Mouse (Mus musculus) hindbrain, embryonic 10.5 days (tissue): ENCODE data around the gene Brdt. TPM values are rescaled to one million over a fixed set of nuclear protein-coding genes. Genes with fewer than 3 reads are reported as not detected.
A peak's percentile ranks its signal among the peaks of the same experiment; 100 is the strongest.
"Not testable (repeated sequence)": the region's sequence is repeated elsewhere in the genome, so short reads cannot be mapped to it uniquely, and the experiment has no call there.

ENCODE experiments used
- DNase-seq: peaks from one replicate; pipeline ENCODE4 v3.0.0-alpha.2; 2017; ENCODE audit warnings: low spot score
- H3K27ac ChIP-seq: fragments of 300-500 bp; sonication (generic); 2 replicates; pipeline ENCODE4 v1.5.1; 2016; ENCODE audit warnings: mild to moderate bottlenecking, moderate library complexity
- H3K27me3 ChIP-seq: fragments of 300-500 bp; sonication (generic); 2 replicates; pipeline ENCODE4 v1.6.1; 2016; ENCODE audit warnings: mild to moderate bottlenecking; ENCODE audit not compliant: poor library complexity, insufficient read depth, severe bottlenecking
- H3K36me3 ChIP-seq: fragments of 300-500 bp; sonication (generic); 2 replicates; pipeline ENCODE4 v1.6.1; 2016; ENCODE audit warnings: mild to moderate bottlenecking, moderate library complexity
- H3K4me1 ChIP-seq: fragments of 300-500 bp; sonication (generic); replicated peaks from 2 replicates; pipeline ENCODE4 v1.6.1; 2016; ENCODE audit warnings: mild to moderate bottlenecking
- H3K4me3 ChIP-seq: fragments of 300-500 bp; sonication (generic); 2 replicates; pipeline ENCODE4 v1.5.1; 2016; ENCODE audit warnings: mild to moderate bottlenecking, moderate library complexity
- H3K9me3 ChIP-seq: fragments of 300-500 bp; sonication (generic); 2 replicates; pipeline ENCODE4 v1.6.1; 2016; ENCODE audit warnings: mild to moderate bottlenecking, moderate library complexity
- WGBS: fragments of 180-500 bp; shearing (Covaris S2); methylation state at CpG from one replicate; pipeline ENCODE4 v1.1.7; 2016; 5-methylcytosine and 5-hydroxymethylcytosine counted together
- polyA plus RNA-seq: library from polyadenylated mRNA; unstranded; fragments of >200 nt; fragmentation: Nextera tagmentation; extraction: Ambion mirVana; gene quantifications from 2 replicates; pipeline ENCODE4 v1.2.1, GENCODE M21; 2016

Gene Brdt
- polyA plus RNA-seq, 1 experiment from 2014 or later: 1.4 TPM

GRCm38 (mm10) chr5:107353981-107354380 is 23.0 kb downstream of the Brdt start:
- Histone ChIP-seq H3K27ac (no peak overlapping the region), H3K4me1 (0 out of 2 replicates have a peak, but pooled peaks cover 3% of the 10 kb centered on the region), H3K27me3 (no peaks in the 10 kb centered on the region), H3K9me3 (no peaks in the 10 kb centered on the region), H3K4me3 (no peak overlapping the region), H3K36me3 (no peaks in the 10 kb centered on the region)
- WGBS: 72% methylated on average over 3 of the region's 3 CpGs
- no peak for DNase-seq

- no peak overlapping the region for H3K4me3 ChIP-seq
- DNase-seq: no peak
- peaks cover 7% of the 10 kb centered on the region for H3K4me1 ChIP-seq
- no peaks in the 10 kb centered on the region for H3K9me3 ChIP-seq
- H3K27ac ChIP-seq: no peak overlapping the region
- 25% methylated on average over 1 of the region's 1 CpGs for WGBS
- H3K27me3 ChIP-seq: no peaks in the 10 kb centered on the region
- H3K36me3 ChIP-seq: no peaks in the 10 kb centered on the region
Measured at GRCm38 (mm10) chr5:107355801-107356200, 24.8 kb downstream of the Brdt start.

- no peaks in the 10 kb centered on the region for H3K9me3 ChIP-seq
- no peak for DNase-seq
- no peak overlapping the region for H3K4me3 ChIP-seq
- peaks cover 7% of the 10 kb centered on the region for H3K4me1 ChIP-seq
- no peaks in the 10 kb centered on the region for H3K36me3 ChIP-seq
- no peaks in the 10 kb centered on the region for H3K27me3 ChIP-seq
- WGBS: 88% methylated on average over 8 of the region's 8 CpGs
- H3K27ac ChIP-seq: no peak overlapping the region
Measured at GRCm38 (mm10) chr5:107357723-107358122, 26.8 kb downstream of the Brdt start.

- H3K36me3 ChIP-seq: no peaks in the 10 kb centered on the region
- no peaks in the 10 kb centered on the region for H3K9me3 ChIP-seq
- WGBS: under 1% methylated on average over 37 of the region's 40 CpGs
- peak overlapping the region; percentile 72 for H3K4me3 ChIP-seq
- no peaks in the 10 kb centered on the region for H3K27me3 ChIP-seq
- H3K27ac ChIP-seq: peak overlapping the region; percentile 87
- H3K4me1 ChIP-seq: peaks cover 7% of the 10 kb centered on the region
- peak; percentile 89 for DNase-seq
Measured at GRCm38 (mm10) chr5:107359395-107360053, 28.6 kb downstream of the Brdt start.

- Histone ChIP-seq H3K36me3 (no peaks in the 10 kb centered on the region), H3K9me3 (no peaks in the 10 kb centered on the region), H3K27me3 (no peaks in the 10 kb centered on the region), H3K27ac (peak overlapping the region; percentile 87), H3K4me1 (peaks cover 7% of the 10 kb centered on the region), H3K4me3 (peak overlapping the region; percentile 72)
- WGBS: 22% methylated on average over 9 of the region's 9 CpGs
- DNase-seq: no peak
Measured at GRCm38 (mm10) chr5:107360054-107360730, 29.2 kb downstream of the Brdt start.

GRCm38 (mm10) chr5:107370040-107370439 is 39.1 kb downstream of the Brdt start:
- Histone ChIP-seq H3K36me3 (no peaks in the 10 kb centered on the region), H3K4me3 (no peak overlapping the region), H3K4me1 (peaks cover 12% of the 10 kb centered on the region), H3K27me3 (no peaks in the 10 kb centered on the region), H3K9me3 (no peaks in the 10 kb centered on the region), H3K27ac (peak overlapping the region; percentile 74)
- 74% methylated on average over 3 of the region's 3 CpGs for WGBS
- no peak for DNase-seq

GRCm38 (mm10) chr5:107371335-107371734 is 40.4 kb downstream of the Brdt start:
- WGBS: 90% methylated on average over 5 of the region's 5 CpGs
- no peak for DNase-seq
- peaks cover 12% of the 10 kb centered on the region for H3K4me1 ChIP-seq
- H3K27me3 ChIP-seq: no peaks in the 10 kb centered on the region
- no peaks in the 10 kb centered on the region for H3K36me3 ChIP-seq
- H3K4me3 ChIP-seq: no peak overlapping the region
- H3K27ac ChIP-seq: no peak overlapping the region
- H3K9me3 ChIP-seq: no peaks in the 10 kb centered on the region

- DNase-seq: no peak
- H3K9me3 ChIP-seq: no peaks in the 10 kb centered on the region
- no peaks in the 10 kb centered on the region for H3K27me3 ChIP-seq
- H3K27ac ChIP-seq: no peak overlapping the region
- no peak overlapping the region for H3K4me3 ChIP-seq
- H3K4me1 ChIP-seq: peaks cover 12% of the 10 kb centered on the region
- H3K36me3 ChIP-seq: no peaks in the 10 kb centered on the region
- WGBS: 88% methylated on average over 4 of the region's 4 CpGs
Measured at GRCm38 (mm10) chr5:107373256-107373655, 42.3 kb downstream of the Brdt start.

- not testable (repeated sequence) for H3K9me3 ChIP-seq, H3K4me1 ChIP-seq, H3K4me3 ChIP-seq, H3K36me3 ChIP-seq, H3K27ac ChIP-seq, H3K27me3 ChIP-seq, DNase-seq
Measured at GRCm38 (mm10) chr5:107386448-107386847, 55.5 kb downstream of the Brdt start.

- Histone ChIP-seq H3K4me3 (no peak overlapping the region), H3K4me1 (no peaks in the 10 kb centered on the region), H3K27ac (no peak overlapping the region), H3K27me3 (no peaks in the 10 kb centered on the region), H3K36me3 (no peaks in the 10 kb centered on the region), H3K9me3 (no peaks in the 10 kb centered on the region)
- DNase-seq: no peak
- 91% methylated on average over 1 of the region's 1 CpGs for WGBS
Measured at GRCm38 (mm10) chr5:107387788-107388187, 56.8 kb downstream of the Brdt start.

- Histone ChIP-seq H3K27me3 (no peaks in the 10 kb centered on the region), H3K36me3 (no peaks in the 10 kb centered on the region), H3K4me3 (no peak overlapping the region), H3K9me3 (no peaks in the 10 kb centered on the region), H3K4me1 (no peaks in the 10 kb centered on the region), H3K27ac (no peak overlapping the region)
- no peak for DNase-seq
- WGBS: 90% methylated on average over 2 of the region's 2 CpGs
Measured at GRCm38 (mm10) chr5:107389373-107389772, 58.4 kb downstream of the Brdt start.

GRCm38 (mm10) chr5:107394437-107394836 is 63.5 kb downstream of the Brdt start:
- no peak for DNase-seq
- Histone ChIP-seq H3K27me3 (no peaks in the 10 kb centered on the region), H3K4me3 (no peak overlapping the region), H3K9me3 (no peaks in the 10 kb centered on the region), H3K27ac (no peak overlapping the region), H3K36me3 (no peaks in the 10 kb centered on the region), H3K4me1 (no peaks in the 10 kb centered on the region)
- WGBS: 74% methylated on average over 2 of the region's 2 CpGs

GRCm38 (mm10) chr5:107402436-107402835 is 71.5 kb downstream of the Brdt start, which contains the start of gene Ephx4:
Gene Ephx4 (plus strand): TSS chr5:107402736.
- Histone ChIP-seq H3K36me3 (no peaks in the 10 kb centered on the region), H3K9me3 (no peaks in the 10 kb centered on the region), H3K27ac (peak within 1 kb of the TSS; percentile 79), H3K4me1 (peaks cover 16% of the 10 kb centered on the region), H3K27me3 (peaks cover 40% of the 10 kb centered on the region), H3K4me3 (peak within 1 kb of the TSS; percentile 74)
- WGBS: 21% methylated on average over 5 of the region's 5 CpGs
- peak; percentile 3 for DNase-seq
